Mouse (Mus musculus) left cerebral cortex, adult 9 months (tissue): ENCODE data around the gene Gli3.

Experiments
- DNase-seq, 2 experiments: peaks; one replicate each; pipeline ENCODE4 v3.0.0; 2022; ENCODE audit warnings: low spot score in 2 of 2

The Gli3 gene

DNA sequence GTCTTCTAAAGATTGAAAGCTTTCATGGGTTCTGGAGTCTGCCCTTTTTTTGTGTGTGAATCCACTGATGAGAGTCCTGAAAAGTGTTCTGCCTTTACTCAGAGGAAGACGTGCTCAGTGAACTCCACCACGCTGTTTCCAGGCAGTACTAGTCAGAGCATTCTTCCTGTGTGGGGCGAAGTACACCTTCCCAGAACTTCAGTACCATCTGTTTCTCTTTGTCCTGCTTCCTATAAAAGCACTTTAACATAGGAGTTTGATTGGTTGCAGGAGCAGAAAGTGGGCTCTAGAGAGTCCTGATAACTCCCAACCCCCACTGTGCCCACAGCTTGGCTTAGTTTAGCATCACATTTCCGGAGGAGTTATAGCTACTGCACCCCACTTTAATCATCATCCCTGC, 32.8 kb downstream of the Gli3 start:
- DNase-seq: no peak

DNA sequence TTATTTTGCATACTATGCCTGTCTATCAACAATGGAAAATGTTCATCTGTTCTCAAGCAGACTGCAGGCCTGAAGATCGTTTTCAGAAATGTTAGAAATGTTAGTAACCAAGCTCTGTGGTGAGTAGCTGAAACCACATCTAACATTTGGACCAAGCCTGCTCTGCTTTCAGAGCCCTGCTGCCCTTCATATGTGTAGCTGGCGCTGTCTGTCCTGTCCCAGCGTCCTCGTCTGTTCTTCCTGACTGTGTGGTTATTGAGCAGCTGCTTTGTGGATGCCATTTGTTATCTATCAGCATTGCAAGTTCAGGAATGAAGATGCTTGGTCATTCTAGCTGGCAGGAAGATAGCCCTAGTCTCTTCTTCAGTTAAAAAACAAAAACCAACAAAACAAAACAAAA, 35.3 kb downstream of the Gli3 start:
- DNase-seq: no peak

DNA sequence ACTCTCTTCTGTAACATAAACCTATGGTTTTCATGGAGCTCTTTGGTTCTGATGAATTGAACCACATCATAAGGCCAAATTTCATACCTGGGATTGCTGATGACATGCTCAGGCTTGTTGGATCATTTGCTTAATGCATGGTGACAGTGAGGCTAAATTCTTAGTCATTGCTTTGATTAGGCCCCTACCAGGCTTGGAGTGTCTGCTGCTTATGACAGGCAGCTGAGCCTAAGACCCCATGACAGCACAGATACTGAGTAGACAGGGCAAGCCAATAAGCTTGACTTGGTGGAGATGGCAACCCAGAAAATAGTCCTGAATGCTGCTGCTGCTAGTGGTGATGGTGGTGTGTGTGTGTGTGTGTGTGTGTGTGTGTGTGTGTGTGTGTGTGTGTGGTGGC, 47.9 kb downstream of the Gli3 start:
- DNase-seq: no peak

- DNase-seq: no peak
These were observed 50.1 kb downstream of the Gli3 start for GRCm38 (mm10) chr13:15513114-15513513.

- DNase-seq: no peak
These were observed 51.0 kb downstream of the Gli3 start for GRCm38 (mm10) chr13:15514082-15514481.

DNA sequence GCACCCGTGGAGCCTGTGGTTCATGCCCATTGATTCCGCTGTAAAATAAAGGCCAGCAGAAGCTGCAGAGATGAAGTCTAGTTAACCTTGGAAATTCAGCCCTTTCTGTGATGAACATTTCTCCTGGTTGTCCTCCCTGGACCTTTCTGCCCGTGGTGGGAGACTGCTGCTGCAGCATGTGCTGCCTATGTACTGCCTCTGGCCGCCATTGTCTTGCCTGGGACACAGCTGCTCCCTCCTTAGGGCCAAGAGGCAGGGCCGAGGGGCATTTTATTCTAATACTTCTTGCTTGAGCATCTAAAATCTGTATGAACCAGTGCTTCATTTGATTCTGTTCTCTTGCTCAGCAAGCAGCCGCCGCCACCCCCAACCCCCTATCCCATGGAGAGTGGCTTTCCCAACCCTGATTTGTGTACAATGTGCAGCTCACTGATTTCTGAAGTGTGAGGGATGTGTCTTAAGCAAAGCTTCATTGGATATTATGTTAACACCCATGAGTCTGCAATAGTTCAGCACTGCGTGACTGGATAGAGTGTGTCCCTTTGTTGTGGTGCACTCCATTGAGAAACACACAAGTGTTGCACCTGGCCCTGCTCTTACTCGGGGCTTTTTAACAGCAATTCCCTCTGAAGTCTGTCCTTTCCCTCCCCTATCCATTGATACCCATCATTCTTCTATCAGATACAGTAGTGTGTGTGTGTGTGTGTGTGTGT, 54.2 kb downstream of the Gli3 start:
- no peak for DNase-seq

DNA sequence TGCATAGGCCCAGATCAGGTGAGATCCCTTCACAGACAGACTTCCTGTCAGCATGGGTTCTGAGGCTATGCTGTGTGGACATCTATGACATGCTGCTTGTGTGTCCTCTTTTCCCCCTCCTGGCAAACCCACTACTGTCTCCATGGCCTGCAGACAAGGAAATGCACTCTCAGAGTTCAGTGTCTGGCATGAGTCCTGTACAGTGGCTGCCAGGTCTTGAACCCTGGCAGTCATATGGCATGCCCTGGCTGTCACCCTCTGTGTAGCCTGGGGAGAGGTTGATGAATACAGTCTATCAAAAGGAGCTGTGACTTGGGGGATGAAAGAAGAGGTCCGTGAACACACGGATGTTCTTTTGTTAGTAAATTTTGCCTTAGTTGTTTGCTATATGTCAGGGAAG, 57.3 kb downstream of the Gli3 start:
- no peak for DNase-seq

- no peak for DNase-seq
These were observed 59.1 kb downstream of the Gli3 start for GRCm38 (mm10) chr13:15522153-15522552.

DNA sequence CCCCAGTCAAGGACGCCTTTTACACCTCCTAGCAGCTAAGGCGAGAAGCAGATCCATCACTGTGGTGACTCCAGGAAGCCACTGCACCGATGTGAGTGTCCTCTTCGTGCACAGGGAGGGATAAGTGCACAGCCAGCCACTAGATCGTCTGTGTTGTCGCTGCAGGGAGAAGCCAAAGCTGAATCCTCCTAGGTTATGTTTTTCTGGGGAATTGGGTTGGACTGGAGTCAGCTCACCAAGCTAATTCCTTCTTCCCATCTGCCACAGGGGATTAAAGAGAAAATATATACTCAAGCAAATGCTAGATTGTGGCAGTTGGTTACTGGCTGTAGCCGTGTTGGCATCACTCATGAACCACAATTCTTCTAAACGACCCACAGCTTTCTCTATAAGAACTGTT, 61.2 kb downstream of the Gli3 start:
- DNase-seq: no peak

DNA sequence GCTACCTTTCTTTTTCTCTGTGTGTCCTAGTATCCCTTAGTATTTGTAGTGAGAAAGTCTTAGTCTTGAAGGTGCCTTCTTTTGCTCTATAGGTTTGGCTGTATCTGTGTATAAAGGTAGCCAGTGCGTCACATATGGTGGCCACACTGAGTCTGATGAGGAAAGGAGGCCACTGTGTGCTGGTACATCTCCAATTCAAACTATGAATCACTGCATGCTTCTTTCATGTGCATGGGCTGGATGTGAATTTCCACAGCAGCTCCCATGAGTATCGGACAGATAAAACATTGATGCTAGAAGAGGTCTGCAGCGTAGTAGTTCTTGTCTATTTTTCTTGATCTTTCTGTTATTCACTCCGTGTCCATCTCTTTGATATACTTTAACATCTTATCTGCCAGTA, 63.7 kb downstream of the Gli3 start:
- DNase-seq: no peak

- DNase-seq: no peak
These were observed 68.5 kb downstream of the Gli3 start for GRCm38 (mm10) chr13:15531568-15531967.

GRCm38 (mm10) chr13:15537206-15537605, 74.2 kb downstream of the Gli3 start:
- DNase-seq: no peak

DNA sequence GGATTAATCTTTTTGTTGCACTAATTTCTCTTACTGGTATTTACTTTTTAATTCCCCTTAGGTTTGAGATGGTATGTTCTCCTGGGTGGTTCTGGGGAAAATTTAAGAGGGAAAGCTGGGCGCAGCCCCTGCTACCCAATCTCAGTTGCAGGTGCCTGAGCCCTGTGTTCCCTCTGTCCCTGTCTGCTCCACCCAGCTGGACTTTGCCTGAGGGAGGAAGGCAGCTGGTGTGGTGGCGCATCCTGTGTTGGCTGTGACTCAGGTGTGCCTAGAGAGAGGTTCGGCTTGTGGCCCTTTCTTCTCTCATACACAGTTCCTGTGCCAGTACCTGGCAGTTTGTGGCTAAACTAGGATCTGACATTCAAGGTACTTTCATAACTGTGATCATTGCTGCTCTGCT, 74.6 kb downstream of the Gli3 start:
- DNase-seq: no peak

DNA sequence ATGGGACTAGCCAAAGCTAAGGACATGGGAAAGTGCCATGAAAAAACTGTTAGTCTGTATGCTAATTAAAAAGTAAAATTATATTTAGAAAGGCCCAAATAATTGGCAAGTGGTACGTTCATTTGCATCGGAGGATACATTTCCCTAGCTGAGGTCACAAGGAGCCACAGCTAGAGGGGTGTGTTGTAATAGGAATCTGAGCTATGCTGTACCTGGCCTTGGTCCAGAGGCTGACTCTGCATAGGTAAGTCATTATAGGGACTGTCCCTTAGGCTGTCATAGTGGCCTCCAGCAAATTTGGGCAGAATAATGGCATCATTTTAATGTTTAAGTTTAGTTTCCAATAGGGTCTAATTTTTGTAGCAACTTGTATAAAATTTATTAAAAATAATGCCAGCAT, 75.4 kb downstream of the Gli3 start:
- no peak for DNase-seq

- no peak for DNase-seq
These were observed 79.0 kb downstream of the Gli3 start for GRCm38 (mm10) chr13:15542053-15542452.

DNA sequence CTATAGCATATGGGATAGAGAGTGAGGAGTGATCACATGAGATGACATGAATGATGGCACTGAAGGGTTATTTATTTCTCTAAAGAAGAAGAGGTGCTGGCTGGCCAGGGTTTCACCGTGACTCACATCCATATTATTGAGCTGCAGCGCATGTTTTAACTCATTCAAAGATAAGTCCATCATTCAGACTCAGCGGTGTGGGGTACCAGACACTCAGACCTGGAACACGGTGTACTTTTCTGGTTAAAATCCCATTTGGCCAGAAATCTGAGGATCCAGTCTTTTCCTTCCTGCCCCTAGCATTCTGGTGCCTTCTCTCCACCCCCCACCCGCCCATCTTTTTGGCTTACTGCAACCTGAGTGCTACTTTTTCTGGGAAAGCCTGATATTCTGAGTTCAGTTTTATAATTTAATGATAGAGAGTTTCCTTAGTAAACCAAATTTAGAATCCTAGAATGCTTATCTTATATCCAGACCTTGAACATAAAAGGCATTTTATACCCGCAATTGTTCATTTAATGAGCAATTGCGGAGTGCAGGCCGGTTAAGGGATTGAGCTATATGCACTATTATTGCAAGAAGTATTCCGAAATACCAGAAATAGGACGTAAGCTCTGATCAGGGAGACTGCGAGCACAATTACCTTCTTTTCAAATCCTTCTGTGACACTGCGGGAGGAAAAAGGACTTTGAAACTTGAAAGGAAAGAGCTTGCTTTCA, 80.3 kb downstream of the Gli3 start:
- no peak for DNase-seq

DNA sequence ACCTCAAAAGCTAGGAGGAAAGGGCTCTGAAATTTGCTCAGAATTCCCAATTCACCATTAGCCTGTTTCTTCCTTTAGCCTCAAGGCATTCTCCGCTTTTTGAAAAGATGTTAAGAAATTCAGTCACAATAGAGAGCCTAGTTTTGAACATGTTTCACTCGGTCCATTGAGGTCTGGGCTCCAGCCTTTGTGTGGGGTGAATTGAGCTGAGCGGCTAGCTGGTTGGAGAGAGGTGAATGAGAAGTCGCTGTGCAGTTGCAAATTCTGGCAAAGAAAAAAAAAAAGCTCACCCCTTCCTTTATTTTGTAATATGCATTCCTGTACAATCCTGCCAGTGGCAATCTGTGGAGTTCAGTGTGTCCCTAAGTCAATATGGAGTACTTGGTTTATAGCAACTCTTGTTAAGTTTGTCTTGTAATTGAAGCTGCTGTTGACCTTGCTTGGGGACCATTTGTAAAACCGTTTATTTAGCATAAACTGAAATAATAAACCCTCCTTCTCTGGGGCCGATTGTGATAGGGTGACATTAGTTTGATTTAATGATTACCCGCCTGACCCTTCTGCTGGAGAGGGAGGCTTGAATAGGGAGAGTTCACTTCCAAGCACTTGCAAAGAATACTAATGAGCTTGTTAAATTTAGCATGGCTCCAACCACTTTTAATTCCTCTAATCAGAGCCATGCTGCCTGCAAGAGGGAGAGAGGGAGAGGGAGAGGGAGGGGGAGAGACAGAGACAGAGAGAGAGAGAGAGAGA, 81.0 kb downstream of the Gli3 start:
- peak; percentile 15 to 37 for DNase-seq

GRCm38 (mm10) chr13:15545346-15545896, 82.4 kb downstream of the Gli3 start:
- peak in 1 of 2 experiments; percentile 12 for DNase-seq

- DNase-seq: no peak
These were observed 83.2 kb downstream of the Gli3 start for GRCm38 (mm10) chr13:15546258-15546657.

DNA sequence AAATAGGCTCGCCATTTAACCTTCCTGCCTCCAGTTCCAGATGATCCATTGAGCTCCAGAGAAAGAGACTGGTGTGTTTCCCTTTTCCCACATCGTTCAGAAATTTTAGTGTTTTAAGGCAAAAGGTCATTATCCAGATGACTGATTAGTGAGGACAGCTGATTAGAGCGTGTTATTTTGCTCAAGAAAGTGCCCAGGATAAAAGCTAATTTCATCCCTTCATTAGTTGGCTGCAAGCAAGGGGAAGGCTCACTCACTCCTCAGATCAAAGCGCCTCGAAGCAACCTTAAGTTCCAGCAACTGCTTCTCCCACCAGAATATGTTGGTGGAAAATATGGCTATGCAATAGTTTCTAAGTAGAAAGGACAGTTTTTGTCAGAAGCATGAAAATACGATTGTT, 86.4 kb downstream of the Gli3 start:
- no peak for DNase-seq

DNA sequence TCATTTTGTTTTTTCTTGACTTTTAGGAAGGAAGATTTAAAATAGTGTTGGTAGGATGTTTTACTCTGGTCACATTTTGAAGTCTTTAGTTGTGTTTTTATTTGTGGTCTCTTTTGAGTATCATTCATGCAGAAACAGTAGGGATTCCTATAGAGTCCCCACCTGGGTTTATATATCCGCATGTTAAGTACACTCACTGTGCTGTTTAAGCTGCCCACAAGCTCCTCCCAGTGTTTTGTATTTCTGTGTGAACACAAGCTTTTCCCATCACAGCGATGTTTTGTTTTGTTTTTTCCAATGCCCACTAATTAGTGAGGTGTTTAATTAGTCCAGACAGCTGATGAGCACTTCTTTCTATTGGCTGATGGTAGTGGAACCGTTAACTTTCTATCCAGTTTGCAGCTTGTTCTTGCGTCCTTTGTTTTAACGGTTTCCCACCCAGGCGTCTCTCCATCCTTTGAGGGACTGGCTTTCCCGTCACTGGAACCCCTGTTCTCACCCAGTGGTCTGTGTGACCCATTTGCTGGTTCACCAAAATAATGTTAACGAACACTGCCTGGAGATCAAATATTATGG, 87.1 kb downstream of the Gli3 start:
- no peak for DNase-seq

DNA sequence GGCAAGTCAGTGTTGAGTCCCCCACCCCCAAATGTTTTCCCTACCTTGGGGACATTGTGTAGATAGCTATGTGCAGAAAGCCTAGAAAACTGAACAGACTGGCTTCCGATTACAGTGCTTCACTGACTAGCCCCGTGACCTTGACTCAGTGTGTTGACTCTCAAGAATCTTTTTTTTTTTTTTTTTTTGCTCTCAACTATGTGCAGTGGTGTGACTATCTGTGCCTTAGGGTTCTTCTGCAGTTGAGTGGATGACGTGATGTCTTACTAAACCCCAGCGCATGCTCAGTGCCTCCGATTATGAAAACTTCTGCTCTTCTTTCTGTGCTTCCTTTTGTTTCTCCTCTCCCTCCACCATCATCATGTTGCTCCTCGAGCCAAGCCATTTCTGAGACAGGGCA, 87.7 kb downstream of the Gli3 start:
- no peak for DNase-seq
